In the genomic region with DNA sequence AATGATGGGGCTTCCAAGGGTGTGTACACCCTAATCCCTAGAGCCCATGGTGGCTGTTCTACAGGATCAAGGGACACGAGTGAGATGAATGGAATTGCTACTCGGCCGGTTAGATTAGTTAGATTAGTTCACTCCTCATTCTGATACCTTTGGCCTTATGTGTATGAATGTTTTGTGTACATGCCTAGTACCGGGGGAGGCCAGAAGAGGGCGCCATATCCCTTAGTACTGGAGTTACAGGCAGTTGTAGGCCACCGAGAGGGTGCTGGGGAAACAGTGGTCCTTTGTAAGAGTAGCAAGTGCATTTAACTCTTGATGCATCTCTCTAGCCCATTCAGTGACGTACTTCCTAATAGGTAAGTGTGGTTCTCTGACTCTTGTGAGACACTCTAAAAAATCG, we compare ENCODE assay signal across 11 mouse cellular contexts. TPM values are rescaled to one million over a fixed set of nuclear protein-coding genes. Genes with fewer than 3 reads are reported as not detected.
DNase-seq lines count a peak whose midpoint lies in the region; TF ChIP-seq lines count a peak whose summit lies in the region.
"Had no signal": no experiment of that assay in that cellular context is flagged by ENCODE, and none has a peak within 500 bp of the region (broad histone marks: within the 10 kb centered on the region; RNA-seq: fewer than 3 reads in every experiment).

No protein-coding gene starts in this region.

- H3K4me3 ChIP-seq in left cerebral cortex, adult 2 months: no peak overlapping the region
- H3K4me3 ChIP-seq in bone marrow macrophage, adult 2 months (ENCODE audit: insufficient read depth, low read length): no peak overlapping the region
- no peak overlapping the region for H3K4me3 ChIP-seq in small intestine, adult 2 months (ENCODE audit: low read depth, low read length)
- H3K4me3 ChIP-seq: forebrain, embryonic 12.5 days; heart, embryonic 15.5 days; megakaryocyte, embryonic 14.5 days had no signal

- intact Hi-C loops in left cerebral cortex, adult 2 months (cut with DNase I): no loop called here

- 60% methylated on average over 8 of the region's 8 CpGs for WGBS in small intestine, adult 2 months

- no peaks in the 10 kb centered on the region for H3K27me3 ChIP-seq in small intestine, adult 2 months (ENCODE audit: control insufficient read depth, insufficient read depth, low read length)

- H3K4me1 ChIP-seq in bone marrow macrophage, adult 2 months (ENCODE audit: control insufficient read depth, insufficient read depth, low read length): no peaks in the 10 kb centered on the region
- H3K4me1 ChIP-seq in small intestine, adult 2 months (ENCODE audit: control insufficient read depth, insufficient read depth, insufficient read length, low read length): no peaks in the 10 kb centered on the region
- H3K4me1 ChIP-seq: heart, embryonic 15.5 days; megakaryocyte, embryonic 14.5 days had no signal

- DNase-seq in adrenal gland, postnatal 25 days: peak; percentile 12
- no peak for DNase-seq in adrenal gland, adult 2 months
- DNase-seq in left cerebral cortex, adult 2 months (ENCODE audit: extremely low spot score in 1 of 2, low spot score in 2 of 2): no peak
- DNase-seq in left cerebral cortex, adult 8-10 months (ENCODE audit: low spot score in 2 of 2): no peak
- no peak for DNase-seq in left cerebral cortex, adult 11 months (ENCODE audit: low spot score)
- no peak for DNase-seq in layer of hippocampus, postnatal 14 days (ENCODE audit: low spot score in 2 of 2)

- H3K36me3 ChIP-seq in small intestine, adult 2 months (ENCODE audit: control insufficient read depth, insufficient read depth, low read length): no peaks in the 10 kb centered on the region
- H3K36me3 ChIP-seq: forebrain, embryonic 12.5 days; heart, embryonic 15.5 days had no signal

- TF ChIP-seq CTCF in left cerebral cortex, adult 2 months (IDR thresholded peaks at IDR 0.05): peak; percentile 35
- 0 out of 2 replicates have a peak, but pooled peaks have one; percentile 14 for TF ChIP-seq CTCF in bone marrow macrophage, adult 2 months (IDR thresholded peaks at IDR 0.05; ENCODE audit: low read depth, low read length)
- peak; percentile 24; the same call in 1 of the 2 replicates for TF ChIP-seq CTCF in small intestine, adult 2 months (IDR thresholded peaks at IDR 0.05; ENCODE audit: extremely low read depth, insufficient read length, insufficient replicate concordance, low read depth, low read length)

- no peak overlapping the region for H3K27ac ChIP-seq in left cerebral cortex, adult 2 months
- no peak overlapping the region for H3K27ac ChIP-seq in bone marrow macrophage, adult 2 months (ENCODE audit: insufficient read depth, low read depth, low read length)
- H3K27ac ChIP-seq in small intestine, adult 2 months (ENCODE audit: insufficient read depth, low read depth, low read length): no peak overlapping the region
- H3K27ac ChIP-seq: forebrain, embryonic 12.5 days; heart, embryonic 15.5 days had no signal

- TF ChIP-seq POLR2A in bone marrow macrophage, adult 2 months (IDR thresholded peaks at IDR 0.05; ENCODE audit: borderline replicate concordance, low read depth, low read length): no peak
- no peak for TF ChIP-seq POLR2A in small intestine, adult 2 months (IDR thresholded peaks at IDR 0.05; ENCODE audit: low read depth, low read length)

RNA-seq across cellular contexts. Expression of a gene that starts 14.2 kb away (rescaled TPM):
- 4.3 and 6.9 TPM in 2 replicates for total RNA-seq in adrenal gland, postnatal 25 days (2021)
- total RNA-seq in adrenal gland, adult 2 months (2021): 1 to 10 TPM; 1.1 to 1.2 TPM
- polyA plus RNA-seq in adrenal gland, adult 2 months (2012; rRNA removed): 1.2 and 1.6 TPM in 2 replicates
- total RNA-seq in left cerebral cortex, adult 2 months (2021): 10 to 100 TPM; 22.9 to 37.1 TPM
- 10 to 100 TPM; 38.7 to 48.6 (median 46.1) TPM for total RNA-seq in left cerebral cortex, adult 8-10 months (2022)
- polyA plus RNA-seq in bone marrow macrophage, adult 2 months (2012; ENCODE audit: insufficient read depth, insufficient read length, missing spikeins): not detected in 2 replicates
- polyA plus RNA-seq in small intestine, adult 2 months (2012; rRNA removed): 0.18 and 0.24 TPM in 2 replicates
- total RNA-seq in layer of hippocampus, postnatal 14 days (2021): 10 to 100 TPM; 49.6 to 62.6 TPM
